Mouse (Mus musculus): ENCODE measurements around the gene Tspo2.

DNA sequence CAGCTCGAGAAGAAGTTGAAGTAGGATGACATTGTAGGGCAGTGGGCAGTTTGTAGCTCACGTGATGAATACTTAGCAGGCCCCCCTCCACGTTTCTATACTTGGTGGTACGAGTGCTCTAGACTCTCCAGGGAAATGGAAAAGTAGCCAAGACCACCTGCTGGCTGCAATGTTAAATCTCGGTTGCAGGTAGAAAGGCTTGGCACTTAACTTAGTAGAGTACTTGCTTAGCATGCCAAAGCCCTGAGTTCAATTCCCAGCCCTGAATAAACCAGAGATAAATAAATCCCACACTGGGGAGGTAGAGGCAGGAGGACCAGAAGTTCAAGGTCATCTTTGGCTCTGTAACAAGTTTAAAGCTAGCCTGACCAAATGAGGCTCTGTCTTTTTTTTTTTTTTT lies 16.8 kb downstream of the Tspo2 start:
- TF ChIP-seq CTCF (IDR thresholded peaks at IDR 0.05; ENCODE audit: extremely low read depth, insufficient read depth, low read length) (no peak), POLR2A (IDR thresholded peaks at IDR 0.05; ENCODE audit: extremely low read depth, insufficient read depth, low read length) (no peak)

All from cortical plate, adult 2 months (tissue).